Mouse (Mus musculus): ENCODE results near the gene Ankrd44. TPM values are rescaled to one million over a fixed set of nuclear protein-coding genes. Genes with fewer than 3 reads are reported as not detected.

Gene Ankrd44
- polyA plus RNA-seq, 1 experiment, result 17.8 TPM

DNA sequence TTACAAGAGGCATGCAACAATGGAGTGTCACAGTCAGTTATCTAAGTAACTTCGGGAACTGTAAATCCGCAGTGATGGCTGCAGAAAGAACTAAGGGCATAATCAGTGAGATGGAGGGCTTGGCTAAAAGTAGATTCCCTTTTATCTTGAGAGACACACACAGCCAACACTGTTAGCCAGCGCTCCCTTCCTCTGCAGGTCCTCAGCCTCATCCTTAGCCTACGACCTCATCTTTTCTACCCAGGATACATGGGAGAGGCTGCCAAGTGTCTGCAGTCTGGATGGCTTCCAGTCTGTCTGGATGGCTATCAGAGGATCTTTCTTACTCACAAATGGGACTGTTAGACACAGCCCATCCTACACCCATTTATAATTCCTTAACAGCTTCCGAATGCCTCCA lies 185.3 kb downstream of the Ankrd44 start:
- no peaks in the 10 kb centered on the region for H3K27me3 ChIP-seq (replicated peaks; ENCODE audit: control insufficient read depth, insufficient read depth, low read length)
- WGBS, result 71% methylated on average over 5 of the region's 5 CpGs
- H3K4me3 ChIP-seq (ENCODE audit: insufficient read depth, low read depth, low read length), result no peak overlapping the region
- no peak overlapping the region for H3K27ac ChIP-seq (ENCODE audit: insufficient read depth, low read depth, low read length)
- H3K4me1 ChIP-seq (ENCODE audit: control insufficient read depth, insufficient read depth, low read length), result no peaks in the 10 kb centered on the region
- TF ChIP-seq CTCF (conservative IDR thresholded peaks at IDR 0.05; ENCODE audit: insufficient read depth, insufficient read length, low read depth, low read length) (no peak), POLR2A (IDR thresholded peaks at IDR 0.05; ENCODE audit: low read depth, low read length) (no peak)
- peak; percentile 87 for DNase-seq
- H3K36me3 ChIP-seq (ENCODE audit: control insufficient read depth, insufficient read depth, low read length), result no peaks in the 10 kb centered on the region

DNA sequence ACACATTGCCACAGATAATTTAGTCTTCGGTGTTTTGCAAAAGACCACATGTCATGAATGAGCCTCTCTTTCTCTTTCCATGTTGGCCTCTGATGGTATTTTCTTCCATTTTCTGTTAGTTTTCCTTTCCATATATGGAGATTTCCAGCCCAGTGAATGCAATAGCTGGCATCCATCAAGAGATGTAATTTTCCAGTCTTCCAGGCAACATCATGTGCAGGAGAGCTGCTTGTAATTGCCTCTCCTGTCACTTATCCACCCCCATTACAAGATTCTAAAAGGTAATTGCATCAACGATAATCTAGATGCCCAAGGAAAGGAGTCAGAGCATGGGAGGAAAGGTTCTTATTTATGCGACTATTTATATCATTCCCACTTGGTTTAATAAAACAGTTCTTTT lies 188.7 kb downstream of the Ankrd44 start:
- H3K36me3 ChIP-seq (ENCODE audit: control insufficient read depth, insufficient read depth, low read length), result no peaks in the 10 kb centered on the region
- no peak overlapping the region for H3K4me3 ChIP-seq (ENCODE audit: insufficient read depth, low read depth, low read length)
- no peak overlapping the region for H3K27ac ChIP-seq (ENCODE audit: insufficient read depth, low read depth, low read length)
- WGBS, result 91% methylated on average over 3 of the region's 3 CpGs
- H3K4me1 ChIP-seq (ENCODE audit: control insufficient read depth, insufficient read depth, low read length), result no peaks in the 10 kb centered on the region
- TF ChIP-seq CTCF (conservative IDR thresholded peaks at IDR 0.05; ENCODE audit: insufficient read depth, insufficient read length, low read depth, low read length), result no peak
- no peak for TF ChIP-seq POLR2A (IDR thresholded peaks at IDR 0.05; ENCODE audit: low read depth, low read length)
- no peaks in the 10 kb centered on the region for H3K27me3 ChIP-seq (replicated peaks; ENCODE audit: control insufficient read depth, insufficient read depth, low read length)
- DNase-seq, result no peak

DNA sequence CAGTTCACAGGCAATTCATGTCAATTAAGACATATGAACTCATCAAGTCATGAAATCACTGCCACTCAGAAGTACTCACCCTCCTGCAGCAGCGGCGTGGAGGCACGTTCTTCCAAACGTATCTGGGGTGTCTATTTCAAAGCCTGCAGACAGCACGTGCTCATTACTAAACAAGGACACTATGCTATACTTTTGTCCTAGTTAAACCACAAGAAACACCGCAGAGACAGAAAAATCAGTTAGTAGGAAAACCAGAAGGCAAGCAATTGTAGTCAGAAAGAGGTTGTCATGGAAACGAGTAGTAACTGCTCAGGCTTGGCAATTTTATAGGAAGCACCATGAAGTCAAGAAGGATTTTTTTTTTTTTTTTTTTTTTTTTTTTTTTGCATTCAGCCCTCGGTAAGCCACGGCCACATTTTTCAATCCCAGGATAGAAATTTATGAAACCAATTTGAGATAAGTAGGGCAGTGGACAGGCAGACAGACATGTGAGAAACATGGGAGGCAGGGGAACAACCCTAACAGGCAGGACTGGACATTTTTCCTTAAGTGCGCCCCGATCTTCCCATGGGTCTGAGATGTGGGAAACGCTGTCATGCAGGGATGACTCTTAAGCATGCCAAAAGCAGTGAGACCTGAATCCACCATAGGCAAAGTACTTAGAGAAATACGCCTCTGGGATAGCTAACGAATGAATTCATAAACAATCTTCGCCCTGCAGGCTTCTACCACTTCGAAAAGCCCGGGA lies 191.1 kb downstream of the Ankrd44 start:
- DNase-seq, result no peak
- Histone ChIP-seq H3K4me3 (ENCODE audit: insufficient read depth, low read depth, low read length) (no peak overlapping the region), H3K36me3 (ENCODE audit: control insufficient read depth, insufficient read depth, low read length) (no peaks in the 10 kb centered on the region), H3K27ac (ENCODE audit: insufficient read depth, low read depth, low read length) (no peak overlapping the region), H3K27me3 (replicated peaks; ENCODE audit: control insufficient read depth, insufficient read depth, low read length) (no peaks in the 10 kb centered on the region), H3K4me1 (ENCODE audit: control insufficient read depth, insufficient read depth, low read length) (no peaks in the 10 kb centered on the region)
- no peak for TF ChIP-seq CTCF (conservative IDR thresholded peaks at IDR 0.05; ENCODE audit: insufficient read depth, insufficient read length, low read depth, low read length)
- TF ChIP-seq POLR2A (IDR thresholded peaks at IDR 0.05; ENCODE audit: low read depth, low read length), result no peak
- 77% methylated on average over 17 of the region's 17 CpGs for WGBS

DNA sequence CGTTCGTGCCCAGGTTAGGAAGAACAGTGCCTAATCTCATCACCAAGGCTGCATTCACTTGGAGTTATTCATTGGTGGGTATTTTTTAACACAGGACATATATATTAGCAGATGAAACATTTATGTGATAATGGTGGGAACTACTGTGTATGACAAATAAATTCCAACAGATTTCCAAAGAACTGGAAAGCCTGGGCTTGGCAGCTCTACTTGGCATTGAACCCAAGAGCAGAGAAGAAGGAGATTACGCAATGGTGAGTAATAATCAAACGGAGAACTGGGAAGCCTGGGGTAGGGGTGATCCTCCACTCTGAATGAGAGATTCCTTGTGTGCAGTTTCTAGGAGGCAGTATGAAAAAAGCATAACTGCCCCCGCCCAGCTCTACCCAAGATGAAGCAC lies 196.9 kb downstream of the Ankrd44 start:
- TF ChIP-seq POLR2A (IDR thresholded peaks at IDR 0.05; ENCODE audit: low read depth, low read length) (no peak), CTCF (conservative IDR thresholded peaks at IDR 0.05; ENCODE audit: insufficient read depth, insufficient read length, low read depth, low read length) (no peak)
- DNase-seq, result no peak
- Histone ChIP-seq H3K4me1 (ENCODE audit: control insufficient read depth, insufficient read depth, low read length) (no peaks in the 10 kb centered on the region), H3K36me3 (ENCODE audit: control insufficient read depth, insufficient read depth, low read length) (no peaks in the 10 kb centered on the region; the same call in 1 of the 2 replicates), H3K27ac (ENCODE audit: insufficient read depth, low read depth, low read length) (no peak overlapping the region), H3K27me3 (replicated peaks; ENCODE audit: control insufficient read depth, insufficient read depth, low read length) (no peaks in the 10 kb centered on the region), H3K4me3 (ENCODE audit: insufficient read depth, low read depth, low read length) (no peak overlapping the region)
- WGBS, result 93% methylated on average over 5 of the region's 5 CpGs

DNA sequence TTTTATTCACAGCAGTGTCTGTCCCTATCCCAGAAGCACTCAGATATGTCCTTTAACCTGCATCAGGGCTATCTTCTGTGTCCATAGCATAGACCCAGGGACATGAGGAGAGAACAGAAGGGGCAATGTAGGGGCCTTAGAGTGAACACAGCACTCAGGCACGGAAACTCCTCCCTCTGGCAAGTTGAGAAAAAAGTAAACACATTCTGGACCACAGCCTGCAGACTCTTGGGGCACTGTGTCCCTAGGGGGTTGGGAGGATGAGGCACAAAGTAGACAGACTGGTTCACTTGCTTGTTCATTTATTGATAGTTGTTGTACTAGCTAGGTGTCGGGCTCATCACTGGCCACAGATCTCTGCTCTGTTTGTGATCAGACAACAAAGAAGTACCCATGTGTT lies 199.6 kb downstream of the Ankrd44 start:
- 74% methylated on average over 2 of the region's 2 CpGs for WGBS
- H3K27me3 ChIP-seq (replicated peaks; ENCODE audit: control insufficient read depth, insufficient read depth, low read length), result no peaks in the 10 kb centered on the region
- TF ChIP-seq POLR2A (IDR thresholded peaks at IDR 0.05; ENCODE audit: low read depth, low read length), result no peak
- no peak for TF ChIP-seq CTCF (conservative IDR thresholded peaks at IDR 0.05; ENCODE audit: insufficient read depth, insufficient read length, low read depth, low read length)
- no peak for DNase-seq
- no peak overlapping the region for H3K27ac ChIP-seq (ENCODE audit: insufficient read depth, low read depth, low read length)
- H3K36me3 ChIP-seq (ENCODE audit: control insufficient read depth, insufficient read depth, low read length), result no peaks in the 10 kb centered on the region; the same call in 1 of the 2 replicates
- no peaks in the 10 kb centered on the region for H3K4me1 ChIP-seq (ENCODE audit: control insufficient read depth, insufficient read depth, low read length)
- no peak overlapping the region for H3K4me3 ChIP-seq (ENCODE audit: insufficient read depth, low read depth, low read length)

DNA sequence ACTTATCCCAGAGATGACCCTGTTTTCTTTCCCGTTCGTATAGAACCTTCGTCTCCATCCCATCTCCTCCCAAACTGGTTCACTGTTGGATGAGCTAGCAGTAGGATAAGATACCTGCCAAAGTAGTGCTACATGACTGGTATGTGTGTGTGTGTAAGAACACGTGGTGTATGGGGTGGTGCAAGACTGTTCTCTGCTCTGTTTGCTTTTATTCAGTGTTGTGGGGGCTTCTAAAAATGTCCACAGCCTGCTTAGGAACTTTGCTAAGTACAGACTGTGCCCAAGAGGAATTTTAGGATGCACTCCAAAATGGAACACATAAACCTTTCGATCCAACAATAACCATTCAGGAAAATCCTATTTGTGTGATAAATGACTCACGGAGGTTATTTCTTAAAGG lies 209.3 kb downstream of the Ankrd44 start:
- 89% methylated on average over 6 of the region's 6 CpGs for WGBS

DNA sequence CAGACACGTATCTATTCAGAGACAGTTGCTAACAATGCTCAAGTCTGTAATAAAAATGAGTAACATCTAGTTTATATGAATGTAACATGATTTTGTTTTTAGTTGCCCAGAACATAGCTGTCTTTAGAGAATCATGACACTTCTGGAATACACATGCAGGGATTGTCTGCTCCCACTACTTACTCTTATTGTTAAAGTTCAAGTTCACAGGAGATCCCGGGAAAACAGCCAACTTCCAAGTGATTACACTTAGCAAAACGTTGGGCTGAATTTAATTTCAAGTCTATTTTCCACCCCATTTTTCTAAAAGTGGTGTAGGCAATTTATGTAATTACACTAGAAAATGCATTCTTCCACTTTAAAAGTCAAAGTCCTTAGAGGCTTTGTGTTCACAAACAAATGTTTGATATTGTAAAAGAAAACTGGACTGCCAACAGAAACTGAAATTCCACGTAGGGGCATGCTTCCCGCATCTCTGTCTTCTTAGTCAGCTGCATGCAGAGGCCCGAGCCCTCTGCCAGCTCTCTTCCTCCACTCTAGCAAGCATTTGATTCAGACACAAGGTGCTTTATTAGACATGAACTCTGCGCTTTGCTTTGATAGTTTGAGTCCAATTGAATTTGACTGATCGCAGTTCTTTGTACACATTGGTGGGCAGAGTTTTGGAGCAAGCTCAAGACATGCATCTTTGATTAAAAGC lies 211.0 kb downstream of the Ankrd44 start:
- TF ChIP-seq CTCF (conservative IDR thresholded peaks at IDR 0.05; ENCODE audit: insufficient read depth, insufficient read length, low read depth, low read length), result no peak
- no peak for TF ChIP-seq POLR2A (IDR thresholded peaks at IDR 0.05; ENCODE audit: low read depth, low read length)
- 71% methylated on average over 8 of the region's 8 CpGs for WGBS
- H3K27ac ChIP-seq (ENCODE audit: insufficient read depth, low read depth, low read length), result no peak overlapping the region
- no peak for DNase-seq
- H3K4me3 ChIP-seq (ENCODE audit: insufficient read depth, low read depth, low read length), result no peak overlapping the region
- H3K4me1 ChIP-seq (ENCODE audit: control insufficient read depth, insufficient read depth, low read length), result no peaks in the 10 kb centered on the region
- no peaks in the 10 kb centered on the region for H3K36me3 ChIP-seq (ENCODE audit: control insufficient read depth, insufficient read depth, low read length)
- no peaks in the 10 kb centered on the region for H3K27me3 ChIP-seq (replicated peaks; ENCODE audit: control insufficient read depth, insufficient read depth, low read length)

More for the DNA sequence above, 209.3 kb downstream of the Ankrd44 start:
- Histone ChIP-seq H3K27ac (ENCODE audit: insufficient read depth, low read depth, low read length) (no peak overlapping the region), H3K4me3 (ENCODE audit: insufficient read depth, low read depth, low read length) (no peak overlapping the region), H3K36me3 (ENCODE audit: control insufficient read depth, insufficient read depth, low read length) (no peaks in the 10 kb centered on the region), H3K4me1 (ENCODE audit: control insufficient read depth, insufficient read depth, low read length) (no peaks in the 10 kb centered on the region), H3K27me3 (replicated peaks; ENCODE audit: control insufficient read depth, insufficient read depth, low read length) (no peaks in the 10 kb centered on the region)
- no peak for DNase-seq
- TF ChIP-seq POLR2A (IDR thresholded peaks at IDR 0.05; ENCODE audit: low read depth, low read length) (no peak), CTCF (conservative IDR thresholded peaks at IDR 0.05; ENCODE audit: insufficient read depth, insufficient read length, low read depth, low read length) (no peak)
